Mouse (Mus musculus) left cerebral cortex, adult 2 months (tissue): ENCODE measurements around the gene Pex11a. TPM values are rescaled to one million over a fixed set of nuclear protein-coding genes. Genes with fewer than 3 reads are reported as not detected.
A peak's percentile ranks its signal among the peaks of the same experiment; 100 is the strongest.

Experiments used
- DNase-seq, 2 experiments: peaks; one replicate each; pipeline ENCODE4 v3.0.0; 2021 to 2022; ENCODE audit warnings: low spot score in 2 of 2, mixed read lengths in 1 of 2; ENCODE audit errors: extremely low spot score in 1 of 2
- H3K27ac ChIP-seq: fragments of 200-600 bp; 2 replicates; pipeline ENCODE4 v1.8.1; 2022
- H3K4me3 ChIP-seq: fragments of 200-600 bp; 2 replicates; pipeline ENCODE4 v1.8.1; 2022
- CTCF ChIP-seq: fragments of 200-600 bp; IDR thresholded peaks from 2 replicates; pipeline ENCODE4 v1.8.1; 2022; ENCODE audit warnings: antibody characterized with exemption, mild to moderate bottlenecking, moderate library complexity
- intact Hi-C: fragments of 180-260 bp; cut with DNase I; formaldehyde crosslinking; loops from one replicate; pipeline ENCODE4 v1.15.1; 2025
- total RNA-seq, 2 experiments: library from RNA; stranded (reverse); gene quantifications; 2 replicates each; pipeline ENCODE4 v1.2.3; 2021

Pex11a gene
- total RNA-seq, 2 experiments from 2014 or later = 10.1 to 11.5 TPM

GRCm38 (mm10) chr7:79761124-79761876 lies 18.4 kb upstream of the Pex11a start:
- no peak overlapping the region for H3K27ac ChIP-seq
- no peak overlapping the region for H3K4me3 ChIP-seq
- no peak for TF ChIP-seq CTCF
- intact Hi-C loops = no loop called here
- no peak for DNase-seq

DNA sequence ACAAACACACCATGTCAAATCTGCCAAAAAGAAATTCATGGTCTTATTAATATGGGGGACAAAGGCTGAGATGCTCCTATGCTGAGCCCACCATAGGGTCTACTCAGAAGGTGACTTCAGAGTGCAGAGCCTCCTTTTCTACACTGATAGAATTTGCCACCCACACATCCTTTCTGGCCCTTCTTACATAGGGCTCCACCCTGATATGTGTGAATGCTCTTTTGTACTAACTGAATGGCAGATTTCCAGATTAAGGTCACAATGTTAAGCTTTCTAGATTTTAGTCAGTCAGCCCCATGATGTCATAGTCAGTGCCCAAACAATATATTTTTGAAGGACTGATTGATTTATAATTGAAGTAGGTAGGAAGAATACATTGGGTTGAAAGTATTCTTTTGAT lies 16.8 kb upstream of the Pex11a start:
- intact Hi-C loops = no loop called here

DNA sequence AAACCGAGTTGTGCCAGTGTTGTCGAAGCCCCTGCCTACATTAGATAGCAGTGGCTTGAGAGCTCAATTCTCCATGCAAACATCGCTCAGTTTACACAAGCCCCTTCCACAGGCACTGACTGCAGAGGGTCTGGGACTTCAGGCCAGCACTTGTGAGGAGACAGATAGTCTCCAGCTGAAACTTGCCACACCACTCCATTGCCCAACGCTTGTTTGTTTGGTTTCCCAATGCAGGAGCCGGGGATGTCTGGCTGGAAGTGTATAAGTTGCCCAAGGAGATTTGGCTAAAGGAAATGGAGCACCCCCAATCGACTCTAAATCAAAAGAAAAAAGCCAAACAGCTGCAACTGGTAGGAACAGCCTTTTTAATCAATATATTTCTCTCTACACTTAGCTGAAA lies 15.2 kb upstream of the Pex11a start:
- no peak overlapping the region for H3K4me3 ChIP-seq
- intact Hi-C loops = no loop called here
- no peak for TF ChIP-seq CTCF

More for the DNA sequence above, 16.8 kb upstream of the Pex11a start:
- no peak overlapping the region for H3K27ac ChIP-seq
- no peak for DNase-seq
- no peak overlapping the region for H3K4me3 ChIP-seq
- TF ChIP-seq CTCF = no peak

DNA sequence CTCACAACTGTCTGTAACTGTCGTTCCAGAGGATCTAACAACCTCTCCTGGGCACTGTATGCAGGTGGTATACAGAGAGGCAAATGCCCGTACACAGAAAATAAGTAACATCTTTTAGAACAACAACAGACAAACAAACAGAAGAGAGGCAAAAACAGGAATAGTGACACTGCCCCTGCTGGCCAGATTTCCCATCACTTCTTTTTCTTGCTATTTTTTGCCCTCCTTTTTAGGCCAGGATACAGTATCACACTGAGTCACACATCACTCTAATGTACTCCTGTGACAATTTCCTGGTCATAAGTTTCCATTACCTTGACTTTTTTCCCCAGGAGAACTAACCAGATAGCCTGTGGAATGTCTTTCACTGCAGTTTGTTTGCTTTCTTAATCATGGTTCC lies 13.4 kb upstream of the Pex11a start:
- DNase-seq = no peak
- H3K27ac ChIP-seq = no peak overlapping the region
- intact Hi-C loops = no loop called here
- H3K4me3 ChIP-seq = no peak overlapping the region
- peak; percentile 13; the same call in 1 of the 2 replicates for TF ChIP-seq CTCF

More for the DNA sequence above, 15.2 kb upstream of the Pex11a start:
- H3K27ac ChIP-seq = no peak overlapping the region
- DNase-seq = no peak

DNA sequence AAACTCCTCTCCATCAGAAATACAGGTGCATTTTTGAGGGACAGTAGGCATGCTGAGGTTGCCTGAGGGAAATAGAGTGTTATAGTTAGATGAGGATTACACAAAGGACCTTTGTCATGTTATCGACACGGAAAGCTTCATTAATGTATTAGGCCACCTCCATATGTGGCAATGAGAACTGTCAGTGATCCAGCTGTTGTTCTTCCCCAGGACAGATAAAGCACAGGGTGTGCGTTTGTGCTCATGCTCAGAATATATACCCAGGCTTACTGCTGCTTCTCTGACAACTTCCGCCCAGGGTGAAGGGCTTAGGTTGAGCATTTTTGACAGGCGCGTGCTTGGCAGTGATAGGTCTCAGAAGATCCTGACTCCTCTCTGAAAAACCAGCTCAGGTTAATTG lies 6.6 kb upstream of the Pex11a start:
- DNase-seq = no peak
- Histone ChIP-seq H3K4me3 (no peak overlapping the region), H3K27ac (no peak overlapping the region)
- intact Hi-C loops = no loop called here
- TF ChIP-seq CTCF = no peak

DNA sequence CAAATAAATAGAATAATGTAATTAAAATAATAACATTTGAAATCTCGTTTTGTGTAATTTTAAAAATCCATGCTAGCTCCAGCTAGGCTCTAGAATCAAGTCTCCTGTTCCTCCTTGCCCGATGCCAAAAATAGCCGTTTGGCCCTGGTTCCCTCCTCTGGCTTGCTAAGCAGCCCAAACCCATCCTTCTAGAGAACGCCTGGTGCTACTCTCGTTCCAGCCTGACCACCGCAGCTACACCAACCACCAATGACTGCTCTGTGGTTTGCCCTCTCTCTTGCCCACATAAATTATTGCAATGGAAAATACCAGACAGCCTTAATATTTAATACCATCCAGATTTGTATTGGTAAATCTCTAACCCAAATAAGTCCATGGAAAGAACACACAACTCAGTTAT lies 4.7 kb upstream of the Pex11a start:
- no peak overlapping the region for H3K27ac ChIP-seq
- TF ChIP-seq CTCF = no peak
- intact Hi-C loops = no loop called here

DNA sequence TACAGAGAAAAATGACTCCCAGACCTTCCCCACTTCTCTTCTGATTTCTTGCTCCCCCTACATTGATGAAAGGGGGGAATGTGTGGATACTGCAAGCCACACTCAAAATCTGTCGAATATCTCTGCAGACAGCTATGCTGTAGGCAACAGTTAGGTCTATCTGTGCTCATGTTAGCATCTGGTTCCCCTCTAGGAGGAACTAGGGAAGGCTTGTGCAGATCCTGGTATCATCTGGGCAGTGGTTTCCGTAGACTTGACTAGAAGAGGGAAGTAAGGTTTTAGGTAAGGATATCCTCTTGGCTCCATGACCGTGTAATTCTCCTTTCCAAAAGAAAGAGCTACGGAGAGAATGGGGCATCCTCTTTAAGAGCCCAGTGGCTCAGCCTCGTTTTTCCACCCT lies 1.7 kb upstream of the Pex11a start:
- intact Hi-C loops = no loop called here
- no peak for TF ChIP-seq CTCF
- no peak for DNase-seq

More for the DNA sequence above, 4.7 kb upstream of the Pex11a start:
- H3K4me3 ChIP-seq = no peak overlapping the region
- DNase-seq = no peak

DNA sequence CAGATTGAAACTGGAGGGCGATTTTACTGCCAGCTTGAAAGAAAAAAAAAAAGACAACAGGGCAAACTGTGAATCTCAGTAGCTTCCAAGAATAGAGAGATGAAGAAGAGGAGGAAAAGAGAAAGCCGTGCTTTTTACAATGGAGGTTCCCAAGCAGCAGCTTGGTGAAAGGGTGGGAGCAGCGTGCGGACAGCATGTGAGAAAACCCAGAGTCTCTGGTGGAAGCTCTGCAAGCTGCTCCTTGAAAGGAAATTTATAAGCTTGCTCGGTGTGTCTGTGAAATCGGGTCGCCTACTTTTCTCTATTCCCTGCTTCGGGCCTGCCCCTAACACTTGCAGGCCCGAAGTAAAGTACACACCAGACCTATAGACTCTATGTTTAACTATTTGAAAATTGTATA lies 1.1 kb upstream of the Pex11a start:
- no peak overlapping the region for H3K4me3 ChIP-seq
- no peak for DNase-seq
- no peak overlapping the region; the same call in 1 of the 2 replicates for H3K27ac ChIP-seq
- no peak for TF ChIP-seq CTCF
- intact Hi-C loops = no loop called here

More for the DNA sequence above, 1.7 kb upstream of the Pex11a start:
- H3K27ac ChIP-seq = no peak overlapping the region
- H3K4me3 ChIP-seq = no peak overlapping the region

DNA sequence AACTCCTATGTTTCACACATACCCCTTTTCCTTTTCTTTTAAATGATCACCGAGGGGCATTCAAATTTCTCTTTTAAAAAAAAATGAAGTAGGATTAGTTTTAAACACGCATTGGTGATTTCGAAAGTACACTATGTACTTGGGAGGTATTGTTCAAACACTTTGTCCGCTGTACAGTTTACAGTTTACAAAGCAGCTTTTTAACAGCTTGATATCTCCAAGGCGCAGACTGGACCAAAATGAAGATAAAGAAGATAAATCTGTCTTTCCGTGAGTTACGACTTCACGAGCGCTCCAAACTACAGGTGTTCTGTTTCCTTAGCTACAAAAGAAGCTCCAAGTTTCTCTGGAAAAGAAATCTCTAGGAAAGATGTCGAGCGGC lies 663 bp downstream of the Pex11a start:
- DNase-seq = no peak
- Histone ChIP-seq H3K4me3 (peak overlapping the region; percentile 51), H3K27ac (no peak overlapping the region)
- no peak for TF ChIP-seq CTCF
- intact Hi-C loops = no loop called here

DNA sequence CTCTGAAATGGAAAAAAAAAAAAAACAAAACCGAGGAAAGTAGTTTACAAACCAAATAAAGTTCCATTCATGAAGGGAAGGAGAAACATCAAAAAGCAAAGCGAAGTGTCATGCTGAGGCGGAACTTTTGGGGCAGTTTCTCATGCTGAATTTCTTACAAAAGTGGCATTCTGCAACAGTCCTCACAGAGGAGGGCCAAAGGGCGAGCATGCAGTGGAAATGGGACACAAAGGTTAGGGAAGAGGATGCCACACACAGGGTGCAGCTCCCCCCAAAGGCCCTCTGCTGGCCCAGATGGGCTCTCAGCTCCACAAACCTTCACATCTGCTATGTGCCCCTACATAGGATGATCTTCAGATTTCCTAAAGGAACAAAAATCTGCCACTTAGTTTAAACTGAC lies 2.7 kb downstream of the Pex11a start:
- DNase-seq = no peak
- TF ChIP-seq CTCF = no peak
- intact Hi-C loops = no loop called here

GRCm38 (mm10) chr7:79738913-79739312 lies 4.0 kb downstream of the Pex11a start:
- intact Hi-C loops = no loop called here
- no peak for DNase-seq
- H3K4me3 ChIP-seq = no peak overlapping the region
- no peak overlapping the region for H3K27ac ChIP-seq
- no peak for TF ChIP-seq CTCF

More for the DNA sequence above, 2.7 kb downstream of the Pex11a start:
- Histone ChIP-seq H3K4me3 (no peak overlapping the region), H3K27ac (no peak overlapping the region)

GRCm38 (mm10) chr7:79736511-79736910 lies 6.4 kb downstream of the Pex11a start:
- H3K4me3 ChIP-seq = no peak overlapping the region
- intact Hi-C loops = no loop called here
- TF ChIP-seq CTCF = no peak
- no peak for DNase-seq
- H3K27ac ChIP-seq = no peak overlapping the region

DNA sequence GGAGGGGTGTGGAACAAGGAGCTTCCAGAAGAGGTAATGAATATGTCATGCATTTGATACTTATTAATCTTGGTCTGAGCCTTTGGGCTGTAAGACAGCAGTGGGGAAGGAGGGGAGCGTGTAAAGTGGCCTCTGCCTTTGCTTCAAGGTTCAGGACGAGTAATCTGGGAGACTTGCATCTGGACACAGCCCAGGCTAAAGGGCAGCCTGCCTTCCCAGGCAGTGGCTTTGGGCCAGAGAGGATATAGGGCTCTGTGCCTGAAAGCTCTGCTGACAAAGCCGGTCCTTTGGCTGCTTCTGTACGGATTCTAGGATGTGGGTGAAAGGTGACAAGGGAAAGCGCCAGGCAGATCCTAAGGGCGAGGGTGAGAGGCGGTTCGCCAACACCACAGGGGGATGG lies 8.4 kb downstream of the Pex11a start:
- no peak overlapping the region for H3K27ac ChIP-seq
- H3K4me3 ChIP-seq = no peak overlapping the region
- DNase-seq = no peak
- no peak for TF ChIP-seq CTCF
- intact Hi-C loops = no loop called here
